Mouse (Mus musculus) C2C12 (cell line): ENCODE results near the gene Hexdc.

Experiments used
- CTCF ChIP-seq: IDR thresholded peaks from one replicate; pipeline ENCODE4 v1.5.1; 2011; ENCODE audit not compliant: control insufficient read depth, insufficient read depth, insufficient read length
- MAX ChIP-seq: IDR thresholded peaks from one replicate; pipeline ENCODE4 v1.6.1; 2011; ENCODE audit warnings: mild to moderate bottlenecking, control low read depth
- MYOD1 ChIP-seq: IDR thresholded peaks from one replicate; pipeline ENCODE4 v1.6.1; 2011; ENCODE audit warnings: low read depth; ENCODE audit not compliant: control insufficient read depth, insufficient read length
- MYOG ChIP-seq: IDR thresholded peaks from one replicate; pipeline ENCODE4 v1.6.1; 2011; ENCODE audit not compliant: control insufficient read depth, insufficient read length; ENCODE audit errors: extremely low read depth
- USF1 ChIP-seq: IDR thresholded peaks from one replicate; pipeline ENCODE4 v1.6.1; 2011; ENCODE audit warnings: low read depth, mild to moderate bottlenecking, control low read depth, moderate library complexity

- TF ChIP-seq CTCF (no peak), MYOG (no peak), MAX (no peak), USF1 (no peak), MYOD1 (no peak)
Observed at GRCm38 (mm10) chr11:121229018-121229439, 24.8 kb downstream of the Hexdc start, which contains the start of gene Cybc1.
